Comparison of ENCODE assay signal across 18 mouse cellular contexts in genomic region chr7:19338596-19338995, GRCm38 (mm10). TPM values are rescaled to one million over a fixed set of nuclear protein-coding genes. Genes with fewer than 3 reads are reported as not detected.
A peak's percentile ranks its signal among the peaks of the same experiment; 100 is the strongest.
DNase-seq lines count a peak whose midpoint lies in the region; ATAC-seq and TF ChIP-seq lines count a peak whose summit lies in the region.
"Had no signal": no experiment of that assay in that cellular context is flagged by ENCODE, and none has a peak within 500 bp of the region (broad histone marks: within the 10 kb centered on the region; RNA-seq: fewer than 3 reads in every experiment).

No protein-coding gene starts in this region.

- 0 out of 2 replicates have a peak, but pooled peaks cover 2% of the 10 kb centered on the region for H3K27me3 ChIP-seq in heart, embryonic 15.5 days
- peaks cover 22% of the 10 kb centered on the region for H3K27me3 ChIP-seq in neural tube, embryonic 13.5 days
- peaks cover 23% of the 10 kb centered on the region for H3K27me3 ChIP-seq in liver, postnatal 0 days (ENCODE audit: insufficient read depth, low read length)

- peaks cover 65% of the 10 kb centered on the region for H3K4me1 ChIP-seq in heart, embryonic 15.5 days (replicated peaks)
- H3K4me1 ChIP-seq in neural tube, embryonic 13.5 days (replicated peaks): peaks cover 24% of the 10 kb centered on the region
- H3K4me1 ChIP-seq in liver, postnatal 0 days (ENCODE audit: insufficient read depth): peaks cover 19% of the 10 kb centered on the region

- no peaks in the 10 kb centered on the region for H3K9me3 ChIP-seq in heart, embryonic 15.5 days (replicated peaks)
- H3K9me3 ChIP-seq in neural tube, embryonic 13.5 days: no peaks in the 10 kb centered on the region
- H3K9me3 ChIP-seq in liver, postnatal 0 days (ENCODE audit: low read length): no peaks in the 10 kb centered on the region
- H3K9me3 ChIP-seq: forebrain, embryonic 15.5 days; lung, embryonic 15.5 days; midbrain, embryonic 10.5 days had no signal

- no peak for DNase-seq in heart, postnatal 25 days (ENCODE audit: low spot score)
- DNase-seq in neural tube, embryonic 10.5 days (ENCODE audit: extremely low spot score, low spot score): no peak
- DNase-seq in adipocyte (ENCODE audit: low spot score): peak; percentile 62
- DNase-seq in liver, postnatal 0 days: no peak
- DNase-seq: cerebellum, postnatal 14 days; heart, postnatal 4 days; kidney, adult 11 months; kidney, postnatal 14 days; layer of hippocampus, adult 9-11 months; thymus, postnatal 36 days had no signal

- intact Hi-C loops in heart, postnatal 25 days (cut with DNase I): no loop called here

- TF ChIP-seq CTCF in liver, postnatal 0 days (IDR thresholded peaks at IDR 0.05; ENCODE audit: low read depth): no peak

- H3K36me3 ChIP-seq in heart, embryonic 15.5 days: no peaks in the 10 kb centered on the region
- H3K36me3 ChIP-seq in neural tube, embryonic 13.5 days: no peaks in the 10 kb centered on the region
- no peaks in the 10 kb centered on the region for H3K36me3 ChIP-seq in liver, postnatal 0 days (replicated peaks; ENCODE audit: insufficient read depth, low read length)
- H3K36me3 ChIP-seq: forebrain, embryonic 15.5 days; lung, embryonic 15.5 days; midbrain, embryonic 10.5 days had no signal

- H3K4me2 ChIP-seq in heart, embryonic 15.5 days: no peak overlapping the region
- H3K4me2 ChIP-seq in neural tube, embryonic 13.5 days: no peak overlapping the region
- H3K4me2 ChIP-seq in liver, postnatal 0 days (ENCODE audit: low read depth, low read length): no peak overlapping the region
- H3K4me2 ChIP-seq: forebrain, embryonic 15.5 days; lung, embryonic 15.5 days had no signal

- TF ChIP-seq EP300 in liver, postnatal 0 days (IDR thresholded peaks at IDR 0.05; ENCODE audit: low read depth): no peak

- peak overlapping the region; percentile 17; the same call in 1 of the 2 replicates for H3K27ac ChIP-seq in heart, embryonic 15.5 days
- H3K27ac ChIP-seq in neural tube, embryonic 13.5 days (replicated peaks): no peak overlapping the region
- no peak overlapping the region for H3K27ac ChIP-seq in liver, postnatal 0 days (ENCODE audit: low read depth)
- H3K27ac ChIP-seq: forebrain, embryonic 15.5 days; lung, embryonic 15.5 days; midbrain, embryonic 10.5 days had no signal

- WGBS in heart, embryonic 15.5 days: 51% methylated on average over 7 of the region's 7 CpGs
- 73% methylated on average over 7 of the region's 7 CpGs for WGBS in neural tube, embryonic 13.5 days
- 61% methylated on average over 7 of the region's 7 CpGs for WGBS in liver, postnatal 0 days (ENCODE audit: insufficient replicate concordance)

- no peak for ATAC-seq in heart, embryonic 15.5 days (replicated peaks; ENCODE audit: insufficient number of reproducible peaks, insufficient read depth, low FRiP score, low read depth)
- no peak for ATAC-seq in neural tube, embryonic 13.5 days (ENCODE audit: low read depth)
- ATAC-seq in liver, postnatal 0 days: no peak
- no peak for ATAC-seq in inflammation-experienced regulatory T-cells, adult 6 months
- ATAC-seq: activated CD4-positive, CD25-positive, alpha-beta regulatory T cell, adult 4 months; forebrain, embryonic 15.5 days; hindbrain, embryonic 16.5 days had no signal

- H3K4me3 ChIP-seq in heart, embryonic 15.5 days: no peak overlapping the region
- H3K4me3 ChIP-seq in neural tube, embryonic 13.5 days: no peak overlapping the region
- H3K4me3 ChIP-seq in liver, postnatal 0 days (ENCODE audit: low read depth, low read length): no peak overlapping the region
- H3K4me3 ChIP-seq: forebrain, embryonic 15.5 days; lung, embryonic 15.5 days; midbrain, embryonic 10.5 days had no signal

- H3K9ac ChIP-seq in heart, embryonic 15.5 days: no peak overlapping the region
- H3K9ac ChIP-seq in neural tube, embryonic 13.5 days: 0 out of 2 replicates have a peak overlapping the region, but pooled peaks have one; percentile 12
- no peak overlapping the region for H3K9ac ChIP-seq in liver, postnatal 0 days (replicated peaks)
- H3K9ac ChIP-seq: forebrain, embryonic 15.5 days; lung, embryonic 15.5 days had no signal

RNA-seq across cellular contexts. Expression of gene Ercc1, which starts 6.0 kb away (rescaled TPM):
- 59.8 and 60.3 TPM in 2 replicates for polyA plus RNA-seq in heart, embryonic 15.5 days (2015; fragmentation: Nextera tagmentation; extraction: Ambion mirVana)
- 10 to 100 TPM; 40.7 to 45.1 TPM for total RNA-seq in heart, postnatal 25 days (2021)
- 90.7 and 96.1 TPM in 2 replicates for polyA plus RNA-seq in neural tube, embryonic 13.5 days (2015; fragmentation: Nextera tagmentation; extraction: Ambion mirVana)
- polyA plus RNA-seq in liver, postnatal 0 days (2015; fragmentation: Nextera tagmentation; extraction: Ambion mirVana): 9.6 and 9.8 TPM in 2 replicates
- polyA plus RNA-seq in inflammation-experienced regulatory T-cells, adult 6 months (2017; shearing (Covaris generic)): 10 to 100 TPM; 51.1 to 68.7 (median 55.2) TPM

RNA-seq across cellular contexts. Expression of gene Cd3eap, which starts 20.7 kb away (rescaled TPM):
- polyA plus RNA-seq in heart, embryonic 15.5 days (2015; fragmentation: Nextera tagmentation; extraction: Ambion mirVana): 13.6 and 15.5 TPM in 2 replicates
- 1 to 10 TPM; 9.1 to 9.7 TPM for total RNA-seq in heart, postnatal 25 days (2021)
- 19.8 and 21.1 TPM in 2 replicates for polyA plus RNA-seq in neural tube, embryonic 13.5 days (2015; fragmentation: Nextera tagmentation; extraction: Ambion mirVana)
- 7.7 and 7.8 TPM in 2 replicates for polyA plus RNA-seq in liver, postnatal 0 days (2015; fragmentation: Nextera tagmentation; extraction: Ambion mirVana)
- 10 to 100 TPM in 2 of 3 experiments, 1 to 10 TPM in 1; 8.9 to 22.4 (median 17.6) TPM for polyA plus RNA-seq in inflammation-experienced regulatory T-cells, adult 6 months (2017; shearing (Covaris generic))

RNA-seq across cellular contexts. Expression of gene Ppp1r13l, which starts 21.0 kb away (rescaled TPM):
- polyA plus RNA-seq in heart, embryonic 15.5 days (2015; fragmentation: Nextera tagmentation; extraction: Ambion mirVana): 13.5 and 14.4 TPM in 2 replicates
- total RNA-seq in heart, postnatal 25 days (2021): 10 to 100 TPM; 36.5 to 40.5 TPM
- polyA plus RNA-seq in neural tube, embryonic 13.5 days (2015; fragmentation: Nextera tagmentation; extraction: Ambion mirVana): 1.2 and 3.4 TPM in 2 replicates
- polyA plus RNA-seq in liver, postnatal 0 days (2015; fragmentation: Nextera tagmentation; extraction: Ambion mirVana): 0.47 and 0.69 TPM in 2 replicates
- not detected for polyA plus RNA-seq in inflammation-experienced regulatory T-cells, adult 6 months (2017; shearing (Covaris generic))

RNA-seq across cellular contexts. Expression of gene Fosb, which starts 28.7 kb away (rescaled TPM):
- polyA plus RNA-seq in heart, embryonic 15.5 days (2015; fragmentation: Nextera tagmentation; extraction: Ambion mirVana): 0.20 and 0.47 TPM in 2 replicates
- total RNA-seq in heart, postnatal 25 days (2021): under 1 TPM; 0.59 to 0.81 TPM
- polyA plus RNA-seq in neural tube, embryonic 13.5 days (2015; fragmentation: Nextera tagmentation; extraction: Ambion mirVana): 0.06 and 0.19 TPM in 2 replicates
- polyA plus RNA-seq in liver, postnatal 0 days (2015; fragmentation: Nextera tagmentation; extraction: Ambion mirVana): 0.06 TPM in 1 of 2 replicates, not detected in the other
- 1 to 10 TPM in 2 of 3 experiments, under 1 TPM in 1; 0.98 to 8.0 (median 2.0) TPM for polyA plus RNA-seq in inflammation-experienced regulatory T-cells, adult 6 months (2017; shearing (Covaris generic))

RNA-seq across cellular contexts. Expression of gene Ercc2, which starts 43.2 kb away (rescaled TPM):
- 8.9 and 11.3 TPM in 2 replicates for polyA plus RNA-seq in heart, embryonic 15.5 days (2015; fragmentation: Nextera tagmentation; extraction: Ambion mirVana)
- 10 to 100 TPM; 10.8 to 12.6 TPM for total RNA-seq in heart, postnatal 25 days (2021)
- polyA plus RNA-seq in neural tube, embryonic 13.5 days (2015; fragmentation: Nextera tagmentation; extraction: Ambion mirVana): 18.6 and 20.5 TPM in 2 replicates
- polyA plus RNA-seq in liver, postnatal 0 days (2015; fragmentation: Nextera tagmentation; extraction: Ambion mirVana): 3.8 and 4.6 TPM in 2 replicates
- 10 to 100 TPM in 2 of 3 experiments, 1 to 10 TPM in 1; 7.8 to 10.9 (median 10.8) TPM for polyA plus RNA-seq in inflammation-experienced regulatory T-cells, adult 6 months (2017; shearing (Covaris generic))
